Mouse (Mus musculus) MEL (cell line): ENCODE data around the gene Tuba1b.

ENCODE experiments used
- CHD1 ChIP-seq: IDR thresholded peaks from 2 replicates; pipeline ENCODE4 v1.6.1; 2012; ENCODE audit warnings: low read depth, mild to moderate bottlenecking, inconsistent platforms, low read length, improper control_type of control experiment
- CTCF ChIP-seq, 3 experiments: IDR thresholded peaks in 2 of 3; conservative IDR thresholded peaks in 1 of 3; 2 replicates each; pipeline ENCODE4 v1.5.1; 2011 to 2012; ENCODE audit warnings: low read length in 3 of 3, low read depth in 2 of 3, mild to moderate bottlenecking in 2 of 3, improper control_type of control experiment in 1 of 3, inconsistent platforms in 1 of 3, mixed read lengths in 1 of 3, moderate library complexity in 1 of 3; ENCODE audit not compliant: control insufficient read depth in 1 of 3, insufficient read depth in 1 of 3, poor library complexity in 1 of 3, severe bottlenecking in 1 of 3
- EP300 ChIP-seq, 2 experiments: IDR thresholded peaks; 2 replicates each; pipeline ENCODE4 v1.6.1; 2011; ENCODE audit warnings: improper control_type of control experiment in 2 of 2, low read length in 2 of 2, low read depth in 1 of 2, mild to moderate bottlenecking in 1 of 2
- ETS1 ChIP-seq: IDR thresholded peaks from 2 replicates; pipeline ENCODE4 v1.6.1; 2012; ENCODE audit warnings: low read depth, mild to moderate bottlenecking, inconsistent platforms, low read length, improper control_type of control experiment, moderate library complexity
- GABPA ChIP-seq: IDR thresholded peaks from 2 replicates; pipeline ENCODE4 v1.6.1; 2012; ENCODE audit warnings: low read depth, mild to moderate bottlenecking, inconsistent platforms, low read length, improper control_type of control experiment, moderate library complexity
- GATA1 ChIP-seq: IDR thresholded peaks from 2 replicates; pipeline ENCODE4 v1.6.1; 2011; ENCODE audit warnings: low read depth, low read length, improper control_type of control experiment
- KAT2A ChIP-seq: conservative IDR thresholded peaks from 2 replicates; pipeline ENCODE4 v1.6.1; 2012; ENCODE audit warnings: low read depth, low read length, improper control_type of control experiment, inconsistent platforms
- MAFK ChIP-seq: IDR thresholded peaks from 2 replicates; pipeline ENCODE4 v1.6.1; 2011; ENCODE audit warnings: low read depth, mild to moderate bottlenecking, low read length, improper control_type of control experiment, borderline replicate concordance
- MAX ChIP-seq: IDR thresholded peaks from 2 replicates; pipeline ENCODE4 v1.6.1; 2011; ENCODE audit warnings: low read length, improper control_type of control experiment
- MXI1 ChIP-seq: IDR thresholded peaks from 2 replicates; pipeline ENCODE4 v1.6.1; 2011; ENCODE audit warnings: mild to moderate bottlenecking, low read depth, low read length, improper control_type of control experiment
- POLR2A ChIP-seq, 2 experiments: IDR thresholded peaks; 2 replicates each; pipeline ENCODE4 v1.6.1; 2011 to 2012; ENCODE audit warnings: low read length in 2 of 2, mild to moderate bottlenecking in 2 of 2, control low read depth in 1 of 2, improper control_type of control experiment in 1 of 2, low read depth in 1 of 2, moderate library complexity in 1 of 2; ENCODE audit not compliant: control insufficient read depth in 1 of 2, insufficient read depth in 1 of 2, poor library complexity in 1 of 2
- POLR2AphosphoS2 ChIP-seq: IDR thresholded peaks from 2 replicates; pipeline ENCODE4 v1.6.1; 2011; ENCODE audit warnings: low read length, improper control_type of control experiment
- TCF12 ChIP-seq: IDR thresholded peaks from 2 replicates; pipeline ENCODE4 v1.6.1; 2014; ENCODE audit warnings: low read depth, mild to moderate bottlenecking, inconsistent platforms, low read length, improper control_type of control experiment, moderate library complexity
- USF1 ChIP-seq: IDR thresholded peaks from 2 replicates; pipeline ENCODE4 v1.6.1; 2014; ENCODE audit warnings: low read depth, mild to moderate bottlenecking, inconsistent platforms, low read length, improper control_type of control experiment, moderate library complexity

- TF ChIP-seq ETS1 (no peak), CHD1 (no peak), CTCF (IDR thresholded peaks at IDR 0.05 in 2 of 3, conservative IDR thresholded peaks at IDR 0.05 in 1 of 3; ENCODE audit: control insufficient read depth in 1 of 3, insufficient read depth in 1 of 3, low read depth in 2 of 3, low read length in 3 of 3, poor library complexity in 1 of 3, severe bottlenecking in 1 of 3) (no peak), GATA1 (no peak), TCF12 (no peak), POLR2A (IDR thresholded peaks at IDR 0.05; ENCODE audit: control insufficient read depth in 1 of 2, insufficient read depth in 1 of 2, low read depth in 1 of 2, low read length in 2 of 2, poor library complexity in 1 of 2) (no peak), MAX (no peak), MXI1 (no peak), MAFK (no peak), GABPA (no peak), USF1 (no peak), EP300 (IDR thresholded peaks at IDR 0.05; ENCODE audit: low read depth in 1 of 2, low read length in 2 of 2) (no peak), KAT2A (no peak), POLR2AphosphoS2 (no peak)
Observed at GRCm38 (mm10) chr15:98891198-98891742, 43.1 kb downstream of the Tuba1b start.
